Mouse (Mus musculus): ENCODE data around the gene Jazf1. TPM values are rescaled to one million over a fixed set of nuclear protein-coding genes. Genes with fewer than 3 reads are reported as not detected.

The Jazf1 gene
- polyA plus RNA-seq, 1 experiment, result 0.27 TPM

DNA sequence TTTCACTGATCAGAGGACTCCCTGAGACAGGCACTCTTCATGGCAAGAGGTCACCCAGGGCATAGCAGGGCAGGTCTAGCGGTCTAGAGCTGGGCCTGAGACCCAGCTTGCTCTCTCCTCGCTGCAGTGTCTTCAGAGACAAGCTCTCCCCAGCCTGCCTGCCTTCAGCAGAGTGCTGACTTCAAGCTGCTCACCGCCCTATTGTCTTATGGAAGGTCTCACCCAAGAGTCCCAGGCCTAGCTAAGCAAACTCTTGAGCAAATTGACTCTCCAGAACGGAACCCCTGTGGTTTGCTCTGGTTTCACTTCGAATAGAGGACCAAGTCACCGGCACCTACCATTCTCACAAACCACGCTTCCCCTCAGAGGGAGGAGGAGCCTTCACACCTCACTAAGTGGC is 103.1 kb downstream of the Jazf1 start:
- Histone ChIP-seq H3K4me1 (ENCODE audit: control insufficient read depth, insufficient read depth, insufficient read length, low read length) (peaks cover 9% of the 10 kb centered on the region), H3K4me3 (ENCODE audit: low read depth, low read length) (no peak overlapping the region), H3K27ac (ENCODE audit: insufficient read depth, low read depth, low read length) (peak overlapping the region; percentile 68), H3K27me3 (ENCODE audit: control insufficient read depth, insufficient read depth, low read length) (no peaks in the 10 kb centered on the region), H3K36me3 (ENCODE audit: control insufficient read depth, insufficient read depth, low read length) (no peaks in the 10 kb centered on the region)
- WGBS, result 62% methylated on average over 7 of the region's 7 CpGs
- TF ChIP-seq POLR2A (IDR thresholded peaks at IDR 0.05; ENCODE audit: low read depth, low read length), result no peak
- TF ChIP-seq CTCF (IDR thresholded peaks at IDR 0.05; ENCODE audit: extremely low read depth, insufficient read length, insufficient replicate concordance, low read depth, low read length), result no peak

GRCm38 (mm10) chr6:52963840-52964690 is 104.4 kb downstream of the Jazf1 start:
- Histone ChIP-seq H3K27me3 (ENCODE audit: control insufficient read depth, insufficient read depth, low read length) (no peaks in the 10 kb centered on the region), H3K27ac (ENCODE audit: insufficient read depth, low read depth, low read length) (no peak overlapping the region), H3K36me3 (ENCODE audit: control insufficient read depth, insufficient read depth, low read length) (no peaks in the 10 kb centered on the region), H3K4me3 (ENCODE audit: low read depth, low read length) (no peak overlapping the region), H3K4me1 (ENCODE audit: control insufficient read depth, insufficient read depth, insufficient read length, low read length) (peaks cover 9% of the 10 kb centered on the region)
- no peak for TF ChIP-seq CTCF (IDR thresholded peaks at IDR 0.05; ENCODE audit: extremely low read depth, insufficient read length, insufficient replicate concordance, low read depth, low read length)
- TF ChIP-seq POLR2A (IDR thresholded peaks at IDR 0.05; ENCODE audit: low read depth, low read length), result no peak
- WGBS, result 81% methylated on average over 13 of the region's 13 CpGs

DNA sequence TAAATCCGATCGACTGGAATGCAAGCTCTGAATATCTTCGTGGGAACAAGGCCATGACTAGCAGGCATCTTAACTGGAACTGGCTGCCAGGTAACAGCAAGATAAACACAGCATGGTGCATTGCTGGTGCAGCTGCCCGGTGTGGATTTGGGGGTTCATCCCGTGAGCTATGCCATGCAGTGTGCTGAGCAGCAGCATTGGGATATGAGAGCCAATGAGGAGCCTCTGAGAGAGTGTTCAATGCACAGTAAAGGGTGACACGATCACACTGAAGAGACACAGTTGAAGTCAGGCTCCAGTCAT is 105.0 kb downstream of the Jazf1 start:
- no peaks in the 10 kb centered on the region for H3K36me3 ChIP-seq (ENCODE audit: control insufficient read depth, insufficient read depth, low read length)
- TF ChIP-seq CTCF (IDR thresholded peaks at IDR 0.05; ENCODE audit: extremely low read depth, insufficient read length, insufficient replicate concordance, low read depth, low read length) (no peak), POLR2A (IDR thresholded peaks at IDR 0.05; ENCODE audit: low read depth, low read length) (no peak)
- H3K27me3 ChIP-seq (ENCODE audit: control insufficient read depth, insufficient read depth, low read length), result no peaks in the 10 kb centered on the region
- peaks cover 9% of the 10 kb centered on the region for H3K4me1 ChIP-seq (ENCODE audit: control insufficient read depth, insufficient read depth, insufficient read length, low read length)
- H3K4me3 ChIP-seq (ENCODE audit: low read depth, low read length), result no peak overlapping the region
- 47% methylated on average over 6 of the region's 6 CpGs for WGBS
- no peak overlapping the region for H3K27ac ChIP-seq (ENCODE audit: insufficient read depth, low read depth, low read length)

- peaks cover 9% of the 10 kb centered on the region for H3K4me1 ChIP-seq (ENCODE audit: control insufficient read depth, insufficient read depth, insufficient read length, low read length)
- WGBS, result 50% methylated on average over 4 of the region's 4 CpGs
These were observed 105.6 kb downstream of the Jazf1 start for GRCm38 (mm10) chr6:52962600-52963429.

DNA sequence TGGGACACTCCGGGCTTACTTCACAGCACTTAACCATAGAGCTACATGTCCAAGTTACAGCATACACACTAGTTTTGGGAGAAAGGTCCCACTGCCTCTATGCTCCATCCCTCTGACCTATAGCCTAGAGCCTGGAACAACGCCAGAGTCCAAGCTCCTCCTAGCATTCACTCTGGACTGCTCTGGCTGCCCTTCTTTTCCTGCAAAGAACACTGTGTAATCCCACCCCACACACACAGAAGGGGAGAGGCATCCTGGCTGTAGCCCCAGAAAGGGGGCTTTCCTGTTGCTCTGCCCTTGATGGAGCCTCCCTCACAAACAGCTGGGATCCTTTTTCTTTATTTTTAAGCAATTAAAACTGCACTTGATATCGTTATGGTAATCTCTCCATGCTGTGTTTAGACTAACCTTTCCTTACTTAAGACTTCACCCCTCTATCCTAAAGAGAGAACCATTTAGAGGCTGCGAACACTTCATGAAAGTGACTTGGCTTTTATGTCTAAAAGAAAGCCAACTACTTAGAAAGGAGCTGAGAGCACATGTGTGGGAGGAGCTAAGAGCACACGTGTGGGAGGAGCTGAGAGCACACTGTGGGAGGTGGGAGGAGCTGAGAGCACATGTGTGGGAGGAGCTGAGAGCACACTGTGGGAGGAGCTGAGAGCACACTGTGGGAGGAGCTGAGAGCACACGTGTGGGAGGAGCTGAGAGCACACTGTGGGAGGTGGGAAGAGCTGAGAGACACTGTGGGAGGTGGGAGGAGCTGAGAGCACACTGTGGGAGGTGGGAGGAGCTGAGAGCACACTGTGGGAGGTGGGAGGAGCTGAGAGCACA is 106.6 kb downstream of the Jazf1 start:
- Histone ChIP-seq H3K27ac (ENCODE audit: insufficient read depth, low read depth, low read length) (no peak overlapping the region), H3K4me3 (ENCODE audit: low read depth, low read length) (no peak overlapping the region), H3K36me3 (ENCODE audit: control insufficient read depth, insufficient read depth, low read length) (no peaks in the 10 kb centered on the region), H3K27me3 (ENCODE audit: control insufficient read depth, insufficient read depth, low read length) (no peaks in the 10 kb centered on the region), H3K4me1 (ENCODE audit: control insufficient read depth, insufficient read depth, insufficient read length, low read length) (peaks cover 9% of the 10 kb centered on the region)
- no peak for TF ChIP-seq CTCF (IDR thresholded peaks at IDR 0.05; ENCODE audit: extremely low read depth, insufficient read length, insufficient replicate concordance, low read depth, low read length)
- no peak for TF ChIP-seq POLR2A (IDR thresholded peaks at IDR 0.05; ENCODE audit: low read depth, low read length)
- 67% methylated on average over 6 of the region's 6 CpGs for WGBS

More at GRCm38 (mm10) chr6:52962600-52963429, 105.6 kb downstream of the Jazf1 start:
- TF ChIP-seq POLR2A (IDR thresholded peaks at IDR 0.05; ENCODE audit: low read depth, low read length) (no peak), CTCF (IDR thresholded peaks at IDR 0.05; ENCODE audit: extremely low read depth, insufficient read length, insufficient replicate concordance, low read depth, low read length) (no peak)
- Histone ChIP-seq H3K4me3 (ENCODE audit: low read depth, low read length) (no peak overlapping the region), H3K27ac (ENCODE audit: insufficient read depth, low read depth, low read length) (no peak overlapping the region; the same call in 1 of the 2 replicates), H3K36me3 (ENCODE audit: control insufficient read depth, insufficient read depth, low read length) (no peaks in the 10 kb centered on the region), H3K27me3 (ENCODE audit: control insufficient read depth, insufficient read depth, low read length) (no peaks in the 10 kb centered on the region)

GRCm38 (mm10) chr6:52957730-52958129 is 110.7 kb downstream of the Jazf1 start:
- WGBS, result 5% methylated on average over 4 of the region's 4 CpGs
- H3K4me3 ChIP-seq (ENCODE audit: low read depth, low read length), result no peak overlapping the region
- H3K4me1 ChIP-seq (ENCODE audit: control insufficient read depth, insufficient read depth, insufficient read length, low read length), result peaks cover 10% of the 10 kb centered on the region; the same call in 1 of the 2 replicates
- H3K36me3 ChIP-seq (ENCODE audit: control insufficient read depth, insufficient read depth, low read length), result no peaks in the 10 kb centered on the region
- H3K27me3 ChIP-seq (ENCODE audit: control insufficient read depth, insufficient read depth, low read length), result no peaks in the 10 kb centered on the region
- H3K27ac ChIP-seq (ENCODE audit: insufficient read depth, low read depth, low read length), result no peak overlapping the region
- TF ChIP-seq CTCF (IDR thresholded peaks at IDR 0.05; ENCODE audit: extremely low read depth, insufficient read length, insufficient replicate concordance, low read depth, low read length), result peak; percentile 81; the same call in 1 of the 2 replicates
- TF ChIP-seq POLR2A (IDR thresholded peaks at IDR 0.05; ENCODE audit: low read depth, low read length), result no peak
